Mouse (Mus musculus): ENCODE data around the gene Insc.

- TF ChIP-seq GATA1 (IDR thresholded peaks at IDR 0.05; ENCODE audit: low read length) (no peak), TAL1 (IDR thresholded peaks at IDR 0.05; ENCODE audit: low read length) (no peak)
Observed at GRCm38 (mm10) chr7:114744639-114745245, 1.2 kb downstream of the Insc start.

All from erythroblast, embryonic 14.5 days (primary cell).